Mouse (Mus musculus) MEL (cell line): ENCODE measurements around the gene Gm49396. TPM values are rescaled to one million over a fixed set of nuclear protein-coding genes. Genes with fewer than 3 reads are reported as not detected.

Experiments used
- DNase-seq: peaks from one replicate; pipeline ENCODE4 v3.0.0; 2011; ENCODE audit warnings: low read depth, low spot score
- H3K27ac ChIP-seq: 2 replicates; pipeline ENCODE4 v1.5.1; 2012; ENCODE audit warnings: low read depth, mild to moderate bottlenecking, control low read depth, low read length, moderate library complexity; ENCODE audit not compliant: control insufficient read depth
- H3K27me3 ChIP-seq, 2 experiments: fragments of 150-350 bp in 1 of 2; sonication (generic) in 1 of 2; 2 replicates each; pipeline ENCODE4 v1.6.1; 2012; ENCODE audit warnings: low read length in 2 of 2, mild to moderate bottlenecking in 2 of 2, improper control_type of control experiment in 1 of 2, moderate library complexity in 1 of 2; ENCODE audit not compliant: insufficient read depth in 2 of 2, control insufficient read depth in 1 of 2
- H3K36me3 ChIP-seq, 2 experiments: 2 replicates each; pipeline ENCODE4 v1.6.1; 2012 to 2014; ENCODE audit warnings: low read length in 2 of 2, improper control_type of control experiment in 1 of 2, inconsistent platforms in 1 of 2, mild to moderate bottlenecking in 1 of 2; ENCODE audit not compliant: insufficient read depth in 2 of 2, control insufficient read depth in 1 of 2
- H3K4me1 ChIP-seq, 2 experiments: fragments of 150-350 bp in 1 of 2; sonication (generic) in 1 of 2; 2 replicates each; pipeline ENCODE4 v1.6.1; 2012; ENCODE audit warnings: low read length in 2 of 2, improper control_type of control experiment in 1 of 2, mild to moderate bottlenecking in 1 of 2; ENCODE audit not compliant: insufficient read depth in 2 of 2, control insufficient read depth in 1 of 2
- H3K4me3 ChIP-seq, 2 experiments: fragments of 150-350 bp in 1 of 2; sonication (generic) in 1 of 2; 2 replicates each; pipeline ENCODE4 v1.5.1; 2012; ENCODE audit warnings: low read depth in 2 of 2, low read length in 2 of 2, mild to moderate bottlenecking in 2 of 2, moderate library complexity in 2 of 2, control low read depth in 1 of 2, improper control_type of control experiment in 1 of 2; ENCODE audit not compliant: control insufficient read depth in 1 of 2, insufficient read depth in 1 of 2
- H3K79me2 ChIP-seq: 2 replicates; pipeline ENCODE4 v1.6.1; 2012; ENCODE audit warnings: mild to moderate bottlenecking, low read length, moderate library complexity; ENCODE audit not compliant: control insufficient read depth, poor library complexity, insufficient read depth
- H3K9ac ChIP-seq: 2 replicates; pipeline ENCODE4 v1.6.1; 2012; ENCODE audit warnings: low read depth, mild to moderate bottlenecking, control low read depth, low read length, moderate library complexity; ENCODE audit not compliant: control insufficient read depth, poor library complexity, severe bottlenecking
- H3K9me3 ChIP-seq: fragments of 150-350 bp; sonication (generic); replicated peaks from 2 replicates; pipeline ENCODE4 v1.6.1; 2012; ENCODE audit warnings: mild to moderate bottlenecking, low read length, improper control_type of control experiment, moderate library complexity; ENCODE audit not compliant: insufficient read depth
- CHD2 ChIP-seq: IDR thresholded peaks from 2 replicates; pipeline ENCODE4 v1.6.1; 2011; ENCODE audit warnings: low read length, improper control_type of control experiment
- E2F4 ChIP-seq: IDR thresholded peaks from 2 replicates; pipeline ENCODE4 v1.6.1; 2011; ENCODE audit warnings: low read depth, low read length, improper control_type of control experiment, borderline replicate concordance
- EP300 ChIP-seq, 2 experiments: IDR thresholded peaks; 2 replicates each; pipeline ENCODE4 v1.6.1; 2011; ENCODE audit warnings: improper control_type of control experiment in 2 of 2, low read length in 2 of 2, low read depth in 1 of 2, mild to moderate bottlenecking in 1 of 2
- ETS1 ChIP-seq: IDR thresholded peaks from 2 replicates; pipeline ENCODE4 v1.6.1; 2012; ENCODE audit warnings: low read depth, mild to moderate bottlenecking, inconsistent platforms, low read length, improper control_type of control experiment, moderate library complexity
- GABPA ChIP-seq: IDR thresholded peaks from 2 replicates; pipeline ENCODE4 v1.6.1; 2012; ENCODE audit warnings: low read depth, mild to moderate bottlenecking, inconsistent platforms, low read length, improper control_type of control experiment, moderate library complexity
- GATA1 ChIP-seq: IDR thresholded peaks from 2 replicates; pipeline ENCODE4 v1.6.1; 2011; ENCODE audit warnings: low read depth, low read length, improper control_type of control experiment
- HCFC1 ChIP-seq: IDR thresholded peaks from 2 replicates; pipeline ENCODE4 v1.6.1; 2012; ENCODE audit warnings: low read depth, mild to moderate bottlenecking, inconsistent platforms, low read length, improper control_type of control experiment, moderate library complexity
- KAT2A ChIP-seq: conservative IDR thresholded peaks from 2 replicates; pipeline ENCODE4 v1.6.1; 2012; ENCODE audit warnings: low read depth, low read length, improper control_type of control experiment, inconsistent platforms
- MAFK ChIP-seq: IDR thresholded peaks from 2 replicates; pipeline ENCODE4 v1.6.1; 2011; ENCODE audit warnings: low read depth, mild to moderate bottlenecking, low read length, improper control_type of control experiment, borderline replicate concordance
- MAX ChIP-seq: IDR thresholded peaks from 2 replicates; pipeline ENCODE4 v1.6.1; 2011; ENCODE audit warnings: low read length, improper control_type of control experiment
- MEF2A ChIP-seq: IDR thresholded peaks from 2 replicates; pipeline ENCODE4 v1.6.1; 2014; ENCODE audit warnings: low read depth, mild to moderate bottlenecking, inconsistent platforms, low read length, improper control_type of control experiment; ENCODE audit not compliant: poor library complexity, insufficient replicate concordance, severe bottlenecking; ENCODE audit errors: extremely low read depth
- MXI1 ChIP-seq: IDR thresholded peaks from 2 replicates; pipeline ENCODE4 v1.6.1; 2011; ENCODE audit warnings: mild to moderate bottlenecking, low read depth, low read length, improper control_type of control experiment
- MYC ChIP-seq: IDR thresholded peaks from 2 replicates; pipeline ENCODE4 v1.6.1; 2011; ENCODE audit warnings: low read depth, mild to moderate bottlenecking, low read length, improper control_type of control experiment, moderate library complexity
- NRF1 ChIP-seq: IDR thresholded peaks from 2 replicates; pipeline ENCODE4 v1.6.1; 2014; ENCODE audit warnings: low read depth, mild to moderate bottlenecking, inconsistent platforms, low read length, improper control_type of control experiment, moderate library complexity; ENCODE audit not compliant: poor library complexity, insufficient read depth, severe bottlenecking
- POLR2AphosphoS5 ChIP-seq: IDR thresholded peaks from 2 replicates; pipeline ENCODE4 v1.6.1; 2012; ENCODE audit warnings: low read depth, borderline replicate concordance, mild to moderate bottlenecking, inconsistent platforms, low read length, moderate library complexity, mixed read lengths
- RAD21 ChIP-seq: IDR thresholded peaks from 2 replicates; pipeline ENCODE4 v1.6.1; 2011; ENCODE audit warnings: mild to moderate bottlenecking, low read depth, low read length, improper control_type of control experiment
- RCOR1 ChIP-seq: IDR thresholded peaks from 2 replicates; pipeline ENCODE4 v1.6.1; 2012; ENCODE audit warnings: low read depth, mild to moderate bottlenecking, inconsistent platforms, low read length, improper control_type of control experiment
- SIN3A ChIP-seq: IDR thresholded peaks from 2 replicates; pipeline ENCODE4 v1.6.1; 2012; ENCODE audit warnings: low read length, improper control_type of control experiment, inconsistent platforms
- TAL1 ChIP-seq: IDR thresholded peaks from 2 replicates; pipeline ENCODE4 v1.6.1; 2012; ENCODE audit warnings: mild to moderate bottlenecking, inconsistent platforms, low read length, moderate library complexity, mixed read lengths
- TBP ChIP-seq: IDR thresholded peaks from 2 replicates; pipeline ENCODE4 v1.8.0; 2011; ENCODE audit warnings: low read depth, low read length, improper control_type of control experiment
- TCF12 ChIP-seq: IDR thresholded peaks from 2 replicates; pipeline ENCODE4 v1.6.1; 2014; ENCODE audit warnings: low read depth, mild to moderate bottlenecking, inconsistent platforms, low read length, improper control_type of control experiment, moderate library complexity
- ZKSCAN1 ChIP-seq: IDR thresholded peaks from 2 replicates; pipeline ENCODE4 v1.6.1; 2012; ENCODE audit warnings: low read depth, mild to moderate bottlenecking, inconsistent platforms, low read length, improper control_type of control experiment, moderate library complexity
- ZMIZ1 ChIP-seq: IDR thresholded peaks from 2 replicates; pipeline ENCODE4 v1.6.1; 2012; ENCODE audit warnings: low read depth, mild to moderate bottlenecking, inconsistent platforms, low read length, improper control_type of control experiment, moderate library complexity
- polyA plus RNA-seq, 2 experiments: library from polyadenylated mRNA; stranded (reverse) in 1 of 2; unstranded in 1 of 2; fragments of >175 nt in 1 of 2; fragments of >200 nt in 1 of 2; gene quantifications; 2 replicates each; pipeline versions ENCODE4 v1.2.1 to v1.2.4; 2012; ENCODE audit warnings: low replicate concordance in 2 of 2, low read depth in 1 of 2; ENCODE audit not compliant: insufficient read length in 2 of 2, insufficient read depth in 1 of 2, missing spikeins in 1 of 2
- total RNA-seq: library from RNA; depleted of rRNA; stranded (reverse); fragments of 300-350 nt; gene quantifications from 2 replicates; pipeline ENCODE4 v1.2.3, GENCODE M21; 2012

Gene Gm49396
- total and polyA plus RNA-seq, 3 experiments = 1.9 to 4.2 TPM; not detected in 1

GRCm38 (mm10) chr7:30534633-30535577 lies 28.2 kb upstream of the Gm49396 start, which contains the start of gene Arhgap33 (continued):
- TF ChIP-seq SIN3A (peak; percentile 69), TCF12 (no peak), ZMIZ1 (peak; percentile 48; the same call in 1 of the 2 replicates), GATA1 (no peak), POLR2AphosphoS5 (no peak), MXI1 (peak; percentile 59), HCFC1 (peak; percentile 49; the same call in 1 of the 2 replicates), RCOR1 (no peak), KAT2A (no peak), MAFK (no peak), EP300 (IDR thresholded peaks at IDR 0.05; ENCODE audit: low read depth in 1 of 2, low read length in 2 of 2) (peak; percentile 26 to 55; a peak in 2 of 4 replicates), NRF1 (0 out of 2 replicates have a peak, but pooled peaks have one; percentile 21)

- no peaks in the 10 kb centered on the region for H3K9me3 ChIP-seq
- H3K9ac ChIP-seq = no peak overlapping the region
- H3K27me3 ChIP-seq = no peaks in the 10 kb centered on the region
- TF ChIP-seq EP300 (IDR thresholded peaks at IDR 0.05; ENCODE audit: low read depth in 1 of 2, low read length in 2 of 2) (no peak), E2F4 (no peak), MAX (no peak), RAD21 (no peak), TBP (no peak), NRF1 (no peak)
- DNase-seq = no peak
- no peak overlapping the region for H3K27ac ChIP-seq
- no peaks in the 10 kb centered on the region for H3K79me2 ChIP-seq
- H3K36me3 ChIP-seq = peaks cover 0 to 22% of the 10 kb centered on the region in 2 experiments; a peak in 2 of 4 replicates
- peaks cover 0 to 20% of the 10 kb centered on the region in 2 experiments; a peak in 3 of 4 replicates for H3K4me1 ChIP-seq
- no peak overlapping the region for H3K4me3 ChIP-seq
Observed at GRCm38 (mm10) chr7:30540572-30540971, 22.6 kb upstream of the Gm49396 start.

GRCm38 (mm10) chr7:30544327-30544726 lies 18.8 kb upstream of the Gm49396 start:
- Histone ChIP-seq H3K4me1 (peaks cover 0 to 17% of the 10 kb centered on the region in 2 experiments; a peak in 3 of 4 replicates), H3K79me2 (no peaks in the 10 kb centered on the region), H3K9me3 (no peaks in the 10 kb centered on the region), H3K9ac (peak overlapping the region; percentile 5), H3K36me3 (peaks cover 0 to 11% of the 10 kb centered on the region in 2 experiments; a peak in 3 of 4 replicates), H3K27me3 (no peaks in the 10 kb centered on the region), H3K27ac (peak overlapping the region; percentile 87), H3K4me3 (0 out of 4 replicates have a peak overlapping the region, but pooled peaks of 1 of the 2 experiments have one; percentile 3)
- TF ChIP-seq EP300 (IDR thresholded peaks at IDR 0.05; ENCODE audit: low read depth in 1 of 2, low read length in 2 of 2) (peak; percentile 85 to 94), TBP (0 out of 2 replicates have a peak, but pooled peaks have one; percentile 43), ZKSCAN1 (no peak), MEF2A (no peak), TAL1 (peak; percentile 80), RCOR1 (peak; percentile 74; the same call in 1 of the 2 replicates), CHD2 (no peak), MAFK (no peak), MXI1 (peak; percentile 20; the same call in 1 of the 2 replicates), ETS1 (peak; percentile 85), MYC (peak; percentile 65; the same call in 1 of the 2 replicates), GATA1 (peak; percentile 94), TCF12 (peak; percentile 91), GABPA (no peak)
- DNase-seq = peak; percentile 86
